Mouse (Mus musculus): Measurements from ENCODE around the gene Ttc1.
A peak's percentile ranks its signal among the peaks of the same experiment; 100 is the strongest.

Gene Ttc1

DNA sequence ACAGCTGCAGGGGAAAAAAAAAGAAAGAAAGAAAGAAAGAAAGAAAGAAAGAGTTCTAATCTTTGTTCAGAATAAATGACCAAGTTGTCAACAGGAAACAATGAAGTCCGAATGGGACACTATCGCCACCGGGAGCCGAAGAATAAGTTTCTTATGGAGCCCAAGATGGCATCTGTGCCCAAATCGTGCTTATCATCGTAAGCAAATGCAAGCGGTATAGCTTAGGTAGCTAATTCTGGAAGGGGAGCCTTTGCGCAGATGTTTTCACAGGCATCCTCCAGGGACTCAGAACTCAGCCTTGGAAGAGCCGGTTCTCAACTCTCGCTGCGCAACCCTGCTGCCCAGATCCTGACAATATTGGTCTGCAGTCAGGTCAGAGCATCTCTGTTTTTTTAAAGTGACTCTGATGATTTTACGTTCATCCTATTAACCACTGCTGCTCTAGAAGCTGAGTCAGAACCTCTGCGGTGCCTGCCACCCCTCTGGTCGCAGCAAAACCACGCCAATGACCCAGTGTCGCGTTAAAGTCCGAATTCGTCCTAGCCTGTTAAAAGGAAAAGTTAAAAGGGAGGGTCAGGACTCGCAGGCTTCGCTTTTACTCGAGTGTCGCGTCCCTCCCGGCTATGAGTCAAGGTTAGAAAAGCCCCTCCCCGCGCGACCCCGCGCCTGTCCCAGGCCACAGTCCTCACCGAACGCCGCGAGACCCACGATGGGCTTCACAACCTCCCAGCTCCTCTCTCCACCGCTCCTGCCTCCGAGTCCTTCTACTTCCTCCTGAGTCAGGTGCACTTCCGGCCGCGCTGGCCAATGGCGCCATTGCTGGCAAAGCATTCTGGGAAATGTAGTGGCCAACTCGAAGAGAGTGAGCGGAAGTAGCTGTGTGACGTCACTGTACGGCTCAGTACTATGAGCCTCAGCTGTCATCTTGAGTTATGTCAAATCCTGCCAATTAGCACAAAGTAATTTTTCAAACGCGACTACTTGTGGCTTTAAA is at the start of gene Ttc1:
TSS of gene Ttc1 (minus strand) at position 776 of the 994 bp plus-strand sequence.
- DNase-seq (ENCODE audit: low read depth) = peak; percentile 96

DNA sequence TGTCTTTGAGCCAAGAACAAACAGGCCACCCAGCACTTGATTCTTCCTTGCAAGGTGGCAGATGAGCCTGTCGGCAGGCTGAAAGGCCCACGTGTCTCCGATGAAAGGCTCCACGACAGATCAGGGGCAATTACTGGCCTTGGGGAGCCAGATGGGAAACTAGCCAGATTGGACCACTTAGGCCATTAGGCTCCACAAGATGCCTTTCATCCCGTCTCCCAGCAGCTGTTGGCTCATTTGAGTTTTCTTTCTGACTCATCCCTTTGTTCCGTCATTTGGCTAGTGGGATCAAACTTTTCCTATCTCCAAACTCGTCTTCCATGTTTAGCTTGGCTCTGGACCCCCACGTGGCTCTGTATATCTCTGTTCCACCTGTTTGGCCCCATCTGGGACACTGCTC is 48.2 kb upstream of the Ttc1 start:
- no peak for DNase-seq (ENCODE audit: low read depth)

DNA sequence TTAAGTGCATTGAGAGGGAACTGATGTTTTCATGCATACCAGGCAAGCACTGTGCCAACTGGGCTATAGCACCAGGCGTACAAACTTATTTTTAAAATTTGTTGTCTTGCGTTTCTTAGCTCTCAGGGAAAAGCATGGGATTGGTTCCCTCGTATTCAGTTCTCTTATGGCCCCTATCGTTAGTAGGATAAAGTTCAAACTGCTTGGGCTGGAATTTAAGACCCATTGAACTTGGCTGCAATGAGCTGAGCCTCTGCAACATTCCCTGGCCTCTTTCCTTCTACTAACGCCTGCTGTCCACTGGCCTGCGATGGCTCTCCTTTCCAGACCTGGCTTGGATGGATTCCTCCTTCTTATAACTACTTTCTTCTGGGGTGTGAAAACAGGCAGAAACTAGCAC is 42.6 kb upstream of the Ttc1 start:
- DNase-seq (ENCODE audit: low read depth) = no peak

DNA sequence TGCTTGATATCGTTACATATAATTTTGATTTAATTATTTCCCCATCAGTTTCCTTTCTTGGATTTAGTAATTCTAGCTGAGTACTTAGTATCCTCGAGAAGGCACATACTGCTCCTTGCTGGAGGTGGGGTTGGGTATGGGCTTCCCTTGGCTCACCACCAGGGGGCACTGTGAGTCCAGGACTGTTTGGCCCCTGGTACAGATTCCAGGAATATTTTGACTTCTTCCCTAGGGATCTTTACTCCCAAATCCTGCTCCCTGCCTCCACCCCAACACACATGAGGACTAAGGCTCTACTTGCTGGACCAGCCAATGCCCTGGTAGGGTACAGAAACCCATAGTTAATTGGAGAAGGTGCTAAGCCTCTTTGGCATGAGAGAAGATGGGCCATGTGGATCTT is 36.0 kb upstream of the Ttc1 start:
- DNase-seq (ENCODE audit: low read depth) = no peak

DNA sequence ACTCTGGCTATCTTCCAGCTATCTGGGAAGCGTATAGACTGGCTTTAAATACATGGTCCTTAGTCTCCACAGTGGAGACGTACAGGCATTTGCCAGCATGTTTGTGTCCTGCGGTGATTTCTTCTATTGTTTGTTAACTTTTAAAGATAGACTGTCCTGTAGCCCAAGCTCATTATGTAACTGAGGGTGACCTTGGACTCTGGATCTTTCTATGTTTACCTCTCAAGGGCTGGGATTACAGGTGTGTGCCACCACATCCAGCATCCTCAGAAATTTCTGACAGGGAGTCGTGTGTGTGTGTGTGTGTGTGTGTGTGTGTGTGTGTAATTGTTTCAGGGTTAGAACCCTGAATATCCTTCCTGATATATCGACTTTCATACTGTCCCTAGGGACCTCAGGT is 35.3 kb upstream of the Ttc1 start:
- DNase-seq (ENCODE audit: low read depth) = no peak

DNA sequence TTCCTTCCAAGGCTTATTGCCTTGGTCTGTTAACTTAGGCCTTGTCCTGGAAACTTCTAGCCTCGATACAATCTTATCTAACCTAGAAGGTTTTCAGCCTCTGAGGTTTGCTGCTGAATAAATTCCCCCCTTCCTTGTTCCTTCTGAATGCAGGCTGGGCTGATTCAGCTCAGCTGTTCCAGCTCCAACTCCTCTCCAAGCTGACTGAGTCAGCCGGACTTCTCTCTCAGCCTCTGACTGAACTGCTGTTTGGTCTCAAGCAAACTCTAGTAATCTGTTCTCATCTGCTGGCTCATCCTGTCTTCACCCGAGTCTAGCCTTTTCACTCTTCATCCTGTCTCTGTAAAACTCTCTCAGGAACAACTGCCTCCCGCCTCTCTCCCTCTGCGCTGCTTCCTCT is 31.7 kb upstream of the Ttc1 start:
- no peak for DNase-seq (ENCODE audit: low read depth)

DNA sequence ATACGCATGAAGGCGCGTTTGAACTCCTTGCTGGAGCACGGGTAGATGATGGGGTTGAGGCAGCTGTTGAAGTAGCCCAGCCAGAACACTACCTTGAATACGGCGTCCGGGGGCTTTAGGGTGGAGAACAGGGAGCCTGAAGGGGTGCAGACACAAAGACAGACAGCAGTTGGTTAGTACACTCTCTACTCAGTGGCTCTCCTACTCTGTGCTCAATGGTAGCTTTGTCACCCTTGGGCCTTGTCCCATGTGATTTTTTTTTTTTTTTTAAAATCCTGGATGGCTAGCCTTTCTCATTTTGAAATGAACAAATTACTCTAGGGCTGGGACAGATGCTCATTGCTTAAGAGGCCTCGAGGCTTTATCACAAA is 28.5 kb upstream of the Ttc1 start:
- no peak for DNase-seq (ENCODE audit: low read depth)

DNA sequence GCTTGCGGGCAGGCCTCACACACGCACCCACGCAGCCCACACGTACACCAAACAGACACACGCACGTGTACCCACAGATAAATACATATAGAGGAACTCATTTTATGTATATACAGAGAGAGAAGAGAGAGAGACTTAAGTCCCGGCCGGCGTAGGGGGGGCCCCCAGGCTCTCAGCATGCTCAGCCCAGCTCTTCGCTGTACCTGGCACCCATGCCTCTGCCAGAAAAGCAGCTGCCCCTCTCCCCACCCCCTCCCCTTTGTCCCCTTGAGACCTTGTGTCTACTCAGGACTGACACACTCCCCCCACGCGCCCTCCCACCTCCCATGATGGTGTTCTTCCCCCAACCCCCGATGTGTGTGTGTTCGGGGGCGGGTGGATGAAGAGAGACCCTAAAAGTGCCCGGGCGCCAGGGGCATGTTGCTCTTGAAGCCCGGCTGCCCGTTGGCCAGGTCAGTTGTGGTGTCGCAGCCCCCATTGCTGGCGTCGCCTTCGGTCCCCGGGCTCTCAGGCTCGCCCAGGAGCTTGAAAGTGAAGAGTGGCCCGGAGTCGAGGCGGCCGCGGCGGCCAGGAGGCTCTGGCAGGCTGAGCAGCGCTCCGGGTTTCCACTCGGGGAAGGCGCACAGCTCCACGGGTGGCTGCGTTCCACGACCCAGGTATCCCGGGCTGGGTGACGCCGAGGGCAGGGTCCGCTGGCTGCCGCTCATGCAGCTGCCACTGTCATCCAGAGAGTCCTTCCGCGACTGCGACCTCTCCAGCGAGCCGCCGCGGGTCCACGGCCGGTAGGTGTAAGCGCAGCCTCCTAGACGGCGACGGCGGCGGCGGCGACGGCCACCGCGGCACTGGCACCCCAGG is 27.9 kb upstream of the Ttc1 start:
- no peak for DNase-seq (ENCODE audit: low read depth)

DNA sequence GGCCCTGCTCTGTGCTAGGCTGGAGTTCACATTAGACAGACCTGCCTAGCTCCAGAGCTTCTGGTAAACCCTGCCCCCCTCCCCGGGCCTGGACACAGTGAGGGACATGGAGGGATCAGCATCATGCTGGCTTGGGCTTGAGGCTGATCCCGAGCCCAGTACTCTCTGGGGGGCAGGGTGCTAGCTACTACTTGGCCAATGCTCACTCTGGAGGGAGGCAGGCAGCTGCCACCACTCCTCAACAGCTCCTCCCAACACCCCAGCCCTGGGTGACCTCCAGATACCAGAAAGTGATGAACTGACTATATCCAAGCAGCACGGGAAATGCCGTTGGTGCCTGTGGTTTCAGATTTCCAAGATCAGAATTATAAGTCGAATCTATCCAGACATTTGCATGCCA is 25.9 kb upstream of the Ttc1 start:
- DNase-seq (ENCODE audit: low read depth) = no peak

DNA sequence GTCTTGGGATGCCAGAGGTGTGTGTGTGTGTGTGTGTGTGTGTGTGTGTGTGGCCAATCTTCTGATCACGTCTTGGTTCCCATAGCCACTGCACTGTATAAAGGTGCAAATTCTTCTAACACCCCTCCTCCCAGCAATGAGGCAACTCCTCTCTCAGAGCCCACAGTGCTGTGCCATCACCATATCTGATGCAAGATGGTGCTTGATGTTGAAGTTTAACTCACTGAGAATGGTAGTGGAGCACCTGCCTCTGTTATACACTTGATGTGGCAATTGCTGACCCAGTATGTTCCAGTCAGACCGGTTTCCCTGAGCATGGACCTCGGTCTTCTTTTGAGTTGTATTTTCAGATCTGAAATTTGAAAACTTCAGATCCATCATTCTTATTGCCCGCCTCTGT is 22.3 kb upstream of the Ttc1 start:
- DNase-seq (ENCODE audit: low read depth) = no peak

DNA sequence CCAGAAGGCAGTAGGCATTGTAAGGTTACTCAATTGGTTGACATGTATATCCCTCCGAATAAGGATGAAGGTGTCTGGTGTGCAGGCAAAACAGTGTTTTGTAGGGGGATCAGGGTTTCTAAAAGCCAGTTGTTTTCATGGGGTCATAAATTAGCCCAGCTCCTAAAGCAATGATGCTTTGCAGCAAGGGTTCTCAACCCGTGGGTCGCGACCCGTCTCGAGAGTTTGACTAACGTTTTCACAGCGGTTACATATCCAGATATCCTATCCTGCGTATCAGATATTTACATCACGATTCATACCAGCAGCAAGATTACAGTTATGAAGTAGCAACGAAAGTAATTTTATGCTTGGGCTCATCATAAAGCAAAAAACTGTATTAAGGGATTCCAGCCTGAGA is 19.9 kb upstream of the Ttc1 start:
- DNase-seq (ENCODE audit: low read depth) = no peak

DNA sequence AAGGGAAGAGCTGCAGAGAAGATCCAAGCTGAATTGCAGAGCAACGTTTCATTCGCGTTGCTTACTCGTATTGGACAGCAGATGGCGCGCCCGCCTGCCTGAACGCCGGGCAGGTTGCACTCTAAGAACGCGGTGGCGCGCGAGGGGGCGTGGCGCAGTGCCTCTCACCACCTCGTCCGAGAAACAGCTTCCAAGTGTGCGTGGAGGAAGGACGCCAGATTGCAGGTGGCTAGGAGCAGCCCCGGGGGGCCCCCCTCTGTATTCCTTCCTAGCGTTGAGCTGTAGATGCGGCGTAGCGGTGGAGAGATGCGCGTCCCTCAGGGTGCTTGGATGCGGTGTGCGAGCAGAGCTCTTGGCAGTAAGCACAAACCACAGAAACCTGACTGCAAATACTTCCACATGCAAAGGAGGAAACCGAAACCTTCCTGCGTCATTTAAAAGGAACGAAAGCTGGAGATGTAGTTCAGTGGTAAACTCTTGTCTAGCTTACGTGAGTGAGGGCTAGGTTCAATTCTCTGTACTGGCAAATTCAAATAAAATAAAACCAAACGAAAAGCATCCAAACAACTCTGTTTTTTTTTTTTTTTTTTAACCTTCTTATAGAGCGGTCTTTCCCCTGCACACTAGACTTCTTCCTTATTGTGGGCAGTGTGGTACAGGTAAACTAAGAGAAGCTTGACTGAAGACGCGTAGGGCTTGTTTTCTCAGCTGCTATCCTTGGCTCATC is 19.3 kb upstream of the Ttc1 start:
- DNase-seq (ENCODE audit: low read depth) = peak; percentile 50

DNA sequence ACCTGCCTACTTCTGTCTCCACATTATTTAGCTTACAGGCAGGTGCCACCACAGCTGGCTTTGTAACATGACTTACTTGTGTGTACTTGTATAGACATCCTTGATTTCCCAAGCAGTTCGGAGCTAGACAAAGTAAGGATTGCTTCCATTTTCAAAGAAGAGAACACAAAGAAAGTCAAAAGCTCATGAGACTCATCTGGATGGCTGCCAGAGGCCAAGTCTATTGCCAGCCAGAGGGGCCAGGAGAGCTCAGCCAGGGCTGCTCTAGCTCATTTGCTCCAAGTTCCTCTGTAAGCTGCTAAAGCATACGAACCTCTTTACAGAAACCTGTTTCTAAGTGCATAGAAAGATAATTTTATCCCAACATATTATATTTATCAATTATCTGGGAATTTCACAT is 10.6 kb upstream of the Ttc1 start:
- no peak for DNase-seq (ENCODE audit: low read depth)

DNA sequence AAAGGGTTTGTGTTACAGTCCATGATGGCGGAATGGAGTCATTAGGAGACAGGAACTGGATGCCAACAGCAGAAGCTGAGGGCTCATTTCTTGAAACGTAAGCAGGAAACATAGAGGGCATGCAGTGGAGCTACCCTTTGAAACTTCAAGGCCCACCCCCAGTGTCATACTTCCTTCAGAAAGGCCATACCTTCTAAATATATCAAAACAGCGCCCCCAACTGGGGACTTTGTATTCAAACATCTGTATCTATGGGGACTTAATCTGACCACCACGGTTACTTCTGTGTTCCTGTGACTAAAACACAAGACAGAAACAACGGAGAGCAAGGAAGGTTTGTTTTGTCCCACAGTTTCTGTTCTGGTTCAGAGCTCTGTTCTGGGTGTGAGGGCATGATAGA is 7.6 kb upstream of the Ttc1 start:
- DNase-seq (ENCODE audit: low read depth) = no peak

DNA sequence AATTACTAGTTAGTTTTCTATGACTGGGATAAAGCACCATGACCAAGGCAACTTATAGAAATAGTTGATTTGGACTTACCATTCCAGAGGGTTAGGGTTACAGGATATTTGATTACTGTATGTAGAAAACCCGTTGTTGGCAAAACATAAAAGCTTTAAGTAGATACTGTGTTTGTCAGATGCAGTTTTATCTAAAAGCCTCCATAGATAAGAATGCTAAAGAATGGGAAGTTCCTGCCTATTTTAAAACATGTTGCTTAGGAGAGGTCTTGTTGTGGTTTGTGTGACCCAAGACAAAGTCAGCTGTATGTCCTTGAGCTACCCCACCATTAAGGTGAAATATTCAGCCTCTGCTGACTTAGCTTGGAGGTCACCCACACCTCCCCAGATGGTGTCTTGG is 6.8 kb upstream of the Ttc1 start:
- no peak for DNase-seq (ENCODE audit: low read depth)

DNA sequence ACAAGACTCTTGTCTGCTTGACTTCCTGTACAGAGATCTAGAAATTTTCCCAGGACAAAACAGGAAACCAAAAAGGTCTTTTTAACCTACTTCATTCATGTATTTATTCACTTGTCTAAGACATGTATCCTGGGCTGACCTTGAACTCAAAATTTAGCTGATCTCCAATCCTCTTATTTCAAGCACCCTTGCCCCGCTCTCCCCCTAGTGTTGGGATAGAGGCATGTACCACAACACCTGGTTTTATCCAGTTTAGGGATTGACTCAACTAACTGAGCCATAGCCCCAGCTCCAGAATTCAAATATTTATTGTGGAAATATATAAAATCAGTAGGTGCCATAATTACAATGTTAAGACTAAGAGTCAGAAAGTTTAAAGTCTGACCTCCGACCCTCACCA is 3.7 kb upstream of the Ttc1 start:
- no peak for DNase-seq (ENCODE audit: low read depth)

DNA sequence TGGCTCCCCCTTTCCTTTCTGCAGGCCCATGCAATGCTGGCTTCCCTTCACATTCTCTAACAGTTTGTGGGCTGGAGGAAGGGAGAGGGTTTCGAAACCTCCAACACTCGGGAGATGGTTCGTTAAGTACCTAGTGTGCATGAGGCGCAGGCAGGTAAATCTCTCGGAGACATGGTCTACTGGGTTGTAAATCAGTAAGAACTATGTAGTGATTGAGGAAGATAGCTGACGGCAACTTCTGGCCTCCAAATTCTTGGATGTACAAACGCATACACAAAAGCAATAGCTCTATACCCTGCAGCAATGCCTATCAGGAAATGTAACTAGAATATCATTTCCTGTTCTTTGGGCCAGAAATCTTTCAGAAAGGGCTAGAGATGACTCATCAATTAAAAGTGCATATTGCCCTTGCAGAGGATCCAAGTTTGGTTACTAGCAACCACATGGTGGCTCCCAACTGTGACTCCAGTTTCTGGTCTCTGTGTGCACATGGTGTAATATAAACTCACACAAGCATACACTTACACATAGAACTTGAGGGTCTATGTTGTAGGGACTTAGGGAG is 19.0 kb downstream of the Ttc1 start:
- peak; percentile 19 for DNase-seq (ENCODE audit: low read depth)

DNA sequence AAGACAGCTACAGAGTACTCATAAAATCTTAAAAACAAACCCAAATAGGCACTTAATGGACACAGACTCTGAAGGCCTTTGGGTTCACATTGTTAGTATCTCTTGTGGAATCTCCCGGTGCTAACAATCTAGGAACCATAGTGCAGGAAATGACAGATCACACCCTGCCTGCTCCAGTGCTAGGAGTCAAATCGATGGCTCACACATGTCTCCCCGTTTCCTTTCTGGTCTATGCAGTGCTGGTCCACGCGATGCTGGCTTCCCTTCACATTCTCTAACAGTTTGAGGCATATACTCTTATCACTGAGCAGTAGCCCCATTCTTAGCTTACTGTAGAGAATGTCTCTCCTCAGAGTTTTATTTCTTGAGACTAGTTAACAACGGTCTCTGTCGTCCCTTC is 20.0 kb downstream of the Ttc1 start:
- peak; percentile 20 for DNase-seq (ENCODE audit: low read depth)

DNA sequence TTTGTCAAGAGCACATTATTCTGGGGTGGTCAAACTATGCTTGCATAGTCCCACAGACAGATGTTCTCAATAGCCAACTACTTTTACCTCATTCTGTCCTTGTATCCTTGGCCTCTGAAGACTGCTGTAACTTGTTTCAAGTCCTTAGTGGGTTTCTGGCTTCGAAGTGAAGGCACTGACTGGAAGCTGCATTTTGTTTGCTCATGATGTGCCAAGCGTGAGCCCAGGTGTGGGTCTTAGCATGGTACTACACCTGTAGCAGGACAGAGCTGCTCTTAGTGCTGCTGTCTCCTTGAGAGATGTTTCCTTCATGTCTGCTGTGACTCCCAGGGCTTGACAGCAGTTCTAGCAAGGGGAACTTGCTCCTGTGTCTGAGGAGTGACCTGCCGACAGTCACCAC is 24.4 kb downstream of the Ttc1 start:
- DNase-seq (ENCODE audit: low read depth) = no peak

DNA sequence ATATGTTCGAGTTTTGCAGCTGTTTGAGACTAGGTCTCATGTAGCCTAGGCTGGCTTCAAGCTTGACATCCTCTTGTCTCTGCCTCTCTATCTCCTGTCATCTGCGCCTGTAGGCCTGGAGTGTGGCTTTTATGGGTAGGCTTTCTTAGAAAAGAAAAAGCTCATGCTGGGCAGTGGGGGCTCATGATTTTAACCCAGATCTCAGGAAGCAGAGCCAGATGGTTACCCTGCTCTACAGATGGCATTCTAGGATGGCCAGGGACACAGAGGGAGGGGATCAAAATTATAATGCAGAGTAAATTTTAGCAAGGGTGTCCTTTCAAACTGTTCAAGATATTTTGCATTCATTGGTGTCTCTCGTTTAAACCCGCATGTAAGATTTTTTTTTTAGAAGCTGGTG is 35.6 kb downstream of the Ttc1 start:
- DNase-seq (ENCODE audit: low read depth) = no peak

DNA sequence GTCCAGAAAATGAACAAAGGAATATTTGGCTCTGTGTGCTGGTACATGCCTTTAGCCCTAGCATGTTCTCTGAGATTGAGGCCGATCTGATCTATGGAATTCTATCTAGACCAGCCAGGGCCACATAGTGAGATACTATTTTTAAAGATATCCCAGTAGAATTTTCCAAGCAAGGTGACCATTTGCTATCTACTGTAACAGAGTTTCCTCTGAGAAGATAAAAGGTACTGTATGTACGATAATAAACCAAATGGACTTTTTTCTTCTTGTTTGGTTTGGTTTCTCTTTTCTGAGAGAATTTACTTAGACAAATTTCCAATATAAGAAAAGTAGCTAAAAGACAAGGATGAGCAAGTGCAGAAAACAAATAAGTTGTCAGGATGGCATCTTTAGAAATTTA is 39.4 kb downstream of the Ttc1 start:
- no peak for DNase-seq (ENCODE audit: low read depth)

DNA sequence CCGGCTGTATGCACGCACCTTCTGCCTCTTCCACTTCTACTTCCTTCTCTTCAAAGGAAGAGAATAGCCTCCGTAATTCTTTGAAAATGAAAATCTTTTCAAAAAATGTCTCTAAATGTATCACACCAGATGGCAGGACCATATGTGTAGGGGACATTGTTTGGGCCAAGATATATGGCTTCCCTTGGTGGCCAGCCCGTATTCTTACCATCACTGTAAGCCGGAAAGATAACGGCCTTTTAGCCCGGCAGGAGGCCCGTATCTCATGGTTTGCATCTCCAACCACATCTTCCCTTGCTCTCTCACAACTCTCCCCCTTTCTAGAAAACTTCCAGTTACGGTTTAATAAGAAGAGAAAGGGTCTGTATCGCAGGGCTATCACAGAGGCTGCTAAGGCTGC is 42.1 kb downstream of the Ttc1 start:
- DNase-seq (ENCODE audit: low read depth) = no peak
